Mouse (Mus musculus) cerebellum, postnatal 14 days (tissue): ENCODE measurements around the gene Cntnap5a.
A peak's percentile ranks its signal among the peaks of the same experiment; 100 is the strongest.

Experiments used
- DNase-seq, 2 experiments: peaks; one replicate each; pipeline ENCODE4 v3.0.0; 2021; ENCODE audit warnings: mixed read lengths in 2 of 2

The Cntnap5a gene

GRCm38 (mm10) chr1:115684518-115685368 is at the start of gene Cntnap5a:
TSS of gene Cntnap5a (plus strand) at chr1:115684756.
- peak; percentile 57 to 60 for DNase-seq

- no peak for DNase-seq
Observed at GRCm38 (mm10) chr1:115646921-115647320, 37.6 kb upstream of the Cntnap5a start.

DNA sequence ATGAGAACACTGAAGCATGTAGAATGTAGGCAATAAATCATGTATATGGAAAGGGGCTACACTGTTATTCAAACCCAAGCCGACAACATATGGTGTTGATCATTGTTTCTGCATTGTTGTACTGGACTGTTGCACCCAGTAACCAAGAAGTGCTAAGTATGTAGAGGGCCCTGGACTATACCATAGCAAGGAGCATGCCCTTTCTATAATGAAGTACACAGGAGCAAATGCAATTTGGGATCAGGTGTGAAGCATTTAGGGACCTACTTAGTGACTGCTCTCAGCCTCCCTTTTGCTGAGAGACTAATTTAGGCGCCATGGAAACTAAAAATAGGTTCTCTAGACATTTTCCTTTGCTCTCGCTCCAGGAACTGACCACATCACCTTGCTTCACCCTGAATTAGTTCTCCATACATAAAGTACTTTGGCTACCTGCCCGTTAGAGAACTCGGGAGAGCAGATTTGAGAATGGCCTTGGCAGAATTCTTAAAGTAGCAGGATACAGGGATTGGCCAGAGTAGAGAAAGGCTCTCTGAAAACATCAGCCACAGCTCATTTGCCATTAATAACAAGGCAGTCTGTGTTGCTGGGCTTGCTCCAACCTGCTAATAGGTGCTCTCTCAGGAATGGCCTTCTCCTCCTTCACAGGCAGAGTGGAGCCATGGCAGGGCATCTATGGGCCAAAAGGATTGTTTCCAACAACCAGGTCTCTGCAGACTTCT is 26.1 kb upstream of the Cntnap5a start:
- peak; percentile 1 to 10 for DNase-seq

DNA sequence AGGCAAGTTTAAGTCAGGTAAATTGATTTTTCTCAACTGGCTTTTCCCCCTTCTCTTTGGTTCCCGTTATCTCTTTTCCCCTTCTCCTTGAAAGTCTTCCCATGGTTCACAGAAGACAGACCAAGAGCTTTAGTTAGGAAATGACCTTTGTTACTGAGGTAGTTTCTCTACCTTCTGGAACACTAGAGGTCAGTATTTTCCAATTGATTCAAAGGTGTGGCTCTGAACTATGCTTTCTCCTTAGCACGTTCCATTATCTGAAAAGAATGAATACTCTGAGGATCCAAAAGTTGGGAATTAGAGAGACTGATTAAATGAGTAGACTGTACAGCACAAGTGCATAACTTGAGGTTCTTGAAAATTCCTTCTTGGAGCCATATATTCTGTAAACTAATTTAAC is 1.9 kb downstream of the Cntnap5a start:
- DNase-seq, result peak in 1 of 2 experiments; percentile 10

GRCm38 (mm10) chr1:115699798-115700197 is 15.2 kb downstream of the Cntnap5a start:
- no peak for DNase-seq

GRCm38 (mm10) chr1:115742556-115742955 is 58.0 kb downstream of the Cntnap5a start:
- peak; percentile 4 to 21 for DNase-seq

DNA sequence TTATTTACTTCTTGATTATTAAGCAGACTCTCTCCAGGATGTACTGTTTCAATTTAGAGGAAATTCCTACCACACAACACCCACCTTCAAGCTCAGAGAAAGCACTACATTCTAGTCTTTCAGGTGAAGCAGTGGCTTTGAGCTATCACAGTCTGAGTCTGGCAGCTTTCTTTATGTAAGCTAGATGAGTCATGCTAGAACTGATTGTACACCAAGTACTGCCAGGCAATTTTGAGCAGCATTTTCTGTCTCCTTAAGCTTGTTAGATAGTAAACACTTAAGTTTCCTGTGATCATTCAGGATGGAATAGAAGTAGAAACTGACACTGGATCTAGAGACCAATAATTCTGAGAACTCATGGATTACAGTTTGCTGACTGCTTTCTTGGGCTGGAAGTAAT is 61.0 kb downstream of the Cntnap5a start:
- DNase-seq, result no peak

DNA sequence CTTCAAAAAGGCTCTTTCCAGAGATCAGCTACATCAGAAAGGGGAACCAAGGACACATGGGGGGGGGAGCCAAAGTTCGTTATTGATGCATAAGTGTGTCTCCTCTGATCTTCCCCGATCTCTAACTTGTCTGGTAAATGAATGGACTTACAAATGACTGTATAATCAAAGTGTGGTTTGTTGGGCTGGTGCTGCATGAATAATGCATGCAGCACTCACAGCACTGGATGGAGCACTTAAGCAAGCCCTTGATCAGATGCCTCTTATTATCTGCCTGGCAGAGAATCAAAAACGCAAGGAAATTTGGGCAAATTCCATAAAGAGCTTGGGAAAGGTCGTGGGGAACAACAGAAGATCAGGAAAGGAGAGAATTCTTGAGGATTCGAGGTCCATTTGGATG is 100.2 kb downstream of the Cntnap5a start:
- DNase-seq, result peak in 1 of 2 experiments; percentile 1

DNA sequence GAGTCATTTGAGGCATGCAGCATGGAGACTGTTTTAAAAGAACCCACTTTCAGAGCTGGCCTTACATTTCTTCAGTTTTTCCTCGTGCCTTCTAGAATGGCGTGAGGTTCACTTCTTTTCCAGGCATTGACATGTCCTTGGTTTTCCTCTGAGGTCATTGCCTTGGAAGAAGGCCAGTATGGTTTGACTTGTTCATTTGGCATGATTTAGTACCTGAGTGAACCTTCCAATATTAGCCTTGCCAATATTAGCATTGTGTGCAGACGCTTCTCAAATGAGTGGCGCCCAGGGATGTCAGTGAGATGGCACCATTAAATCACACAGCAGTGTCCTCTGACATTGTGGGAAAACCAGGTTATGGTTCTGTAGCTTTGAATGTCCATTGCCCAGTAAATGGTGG is 158.0 kb downstream of the Cntnap5a start:
- peak; percentile 6 to 18 for DNase-seq

GRCm38 (mm10) chr1:115847605-115848004 is 163.0 kb downstream of the Cntnap5a start:
- DNase-seq, result no peak

DNA sequence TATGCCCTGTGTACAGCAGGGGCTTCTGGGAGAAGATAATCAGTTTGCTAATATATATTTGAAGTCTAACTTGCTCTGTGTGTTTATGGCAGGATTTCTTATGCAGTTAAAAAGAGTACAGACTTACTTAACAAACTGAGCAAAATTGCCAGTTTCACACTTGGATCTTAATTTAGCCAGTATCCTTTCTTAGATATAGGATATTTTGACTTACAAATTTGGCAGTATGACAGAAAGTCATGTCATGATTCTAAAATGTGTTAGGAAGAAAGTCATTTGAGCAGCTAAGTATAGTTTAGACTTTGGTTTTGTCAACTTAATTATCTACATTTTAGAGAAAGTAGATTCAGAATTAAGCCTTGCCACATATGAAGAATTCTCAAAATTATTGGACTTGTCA is 167.7 kb downstream of the Cntnap5a start:
- no peak for DNase-seq

- no peak for DNase-seq
Observed at GRCm38 (mm10) chr1:115918396-115918795, 233.8 kb downstream of the Cntnap5a start.

DNA sequence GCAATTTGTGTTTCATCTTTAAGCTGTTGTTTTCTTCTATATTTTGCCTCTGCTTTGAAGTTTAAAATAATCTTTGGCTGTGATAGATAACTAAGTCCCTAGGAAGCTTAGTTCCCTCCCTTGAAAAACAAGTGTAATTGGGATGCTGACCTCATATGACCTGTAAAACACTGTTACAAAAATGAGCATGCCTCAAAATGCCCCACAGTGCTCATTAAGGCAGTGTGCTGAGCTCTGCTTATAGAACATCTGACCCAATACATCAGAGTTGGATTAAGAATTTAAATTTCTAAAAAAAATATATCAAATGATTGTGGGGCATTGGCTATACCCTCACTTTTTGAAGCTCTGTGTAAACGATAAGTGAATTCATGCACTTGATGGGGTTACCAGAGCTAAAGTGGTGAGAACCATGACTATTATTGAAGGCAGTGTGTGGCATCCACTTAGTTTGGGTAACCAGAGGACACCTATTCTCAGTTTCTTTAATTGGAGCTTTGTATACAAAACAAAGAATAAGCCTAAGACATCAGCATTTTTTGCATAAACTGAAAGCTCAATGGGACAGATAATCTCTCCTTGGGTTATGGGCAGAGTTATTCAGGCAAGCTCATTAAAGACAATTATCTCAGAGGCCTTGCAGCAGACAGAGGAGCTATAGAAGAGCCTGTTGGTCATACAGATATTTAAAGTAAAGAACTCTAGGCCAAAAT is 241.6 kb downstream of the Cntnap5a start:
- no peak for DNase-seq

DNA sequence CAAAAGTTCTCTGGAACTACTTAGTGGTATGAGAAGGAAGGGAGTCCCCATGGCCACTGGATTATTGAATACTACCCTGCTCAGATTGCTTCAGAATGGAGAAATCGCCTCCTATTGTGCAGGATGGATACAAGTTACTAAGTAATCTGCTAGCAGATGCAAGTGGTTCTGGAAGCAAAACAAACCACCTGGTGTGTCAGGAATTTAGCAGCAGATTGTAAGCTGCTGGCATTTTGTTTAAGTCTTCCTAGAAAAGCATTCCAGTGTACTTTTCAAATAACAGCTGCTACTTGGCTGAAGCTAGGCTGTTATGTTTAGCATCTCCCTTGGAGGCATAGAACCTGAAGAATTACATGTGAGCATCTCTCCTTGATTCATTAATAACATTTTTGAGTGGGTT is 247.5 kb downstream of the Cntnap5a start:
- peak in 1 of 2 experiments; percentile 1 for DNase-seq

DNA sequence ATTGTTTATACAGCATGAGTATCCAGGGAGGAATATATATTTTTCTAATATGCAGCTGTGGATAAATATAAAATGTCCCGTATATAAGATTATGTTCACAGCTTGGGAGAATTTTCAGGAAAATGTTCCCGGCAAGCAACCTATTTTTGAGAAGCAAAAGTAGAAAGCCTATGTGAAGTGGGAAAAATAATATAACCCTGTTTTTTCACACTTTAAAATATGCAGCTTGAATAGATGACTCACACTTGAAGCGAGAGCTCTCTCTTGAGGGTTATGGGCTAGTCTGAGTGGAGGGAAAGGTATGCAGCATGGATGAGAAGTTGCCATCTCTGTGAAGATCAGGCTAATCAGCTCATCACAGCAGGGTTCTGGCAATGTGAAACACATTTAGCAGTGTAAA is 261.3 kb downstream of the Cntnap5a start:
- no peak for DNase-seq

GRCm38 (mm10) chr1:115956528-115956927 is 272.0 kb downstream of the Cntnap5a start:
- DNase-seq, result no peak

- DNase-seq, result peak in 1 of 2 experiments; percentile 1
Observed at GRCm38 (mm10) chr1:115964993-115965575, 280.5 kb downstream of the Cntnap5a start.

GRCm38 (mm10) chr1:115990204-115990603 is 305.6 kb downstream of the Cntnap5a start:
- DNase-seq, result no peak

DNA sequence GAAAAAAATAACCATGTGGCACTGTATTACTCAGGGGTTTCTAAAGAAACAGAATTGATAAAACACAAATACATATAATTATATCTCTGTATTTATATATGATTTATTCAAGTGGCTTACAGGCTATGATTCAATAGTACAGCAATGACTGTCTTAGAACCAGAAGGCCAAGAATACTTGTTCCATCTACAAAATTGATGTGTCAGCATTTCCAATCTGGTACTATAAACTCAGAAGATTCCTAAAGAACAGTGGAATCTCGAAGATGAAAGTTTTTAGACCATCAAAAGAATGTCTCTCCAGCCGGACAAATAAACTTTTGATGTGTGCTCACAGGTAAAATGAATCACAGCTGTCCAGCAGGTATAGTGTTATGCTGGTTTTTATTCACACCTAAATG is 331.2 kb downstream of the Cntnap5a start:
- no peak for DNase-seq

GRCm38 (mm10) chr1:116029653-116030052 is 345.1 kb downstream of the Cntnap5a start:
- DNase-seq, result no peak

- DNase-seq, result no peak
Observed at GRCm38 (mm10) chr1:116035897-116036296, 351.3 kb downstream of the Cntnap5a start.

- DNase-seq, result no peak
Observed at GRCm38 (mm10) chr1:116036894-116037293, 352.3 kb downstream of the Cntnap5a start.

GRCm38 (mm10) chr1:116044083-116044482 is 359.5 kb downstream of the Cntnap5a start:
- DNase-seq, result no peak
